ENCODE assay signal across 9 mouse cellular contexts in genomic region chr3:108536517-108537260, GRCm38 (mm10). TPM values are rescaled to one million over a fixed set of nuclear protein-coding genes. Genes with fewer than 3 reads are reported as not detected.
DNase-seq lines count a peak whose midpoint lies in the region; ATAC-seq and TF ChIP-seq lines count a peak whose summit lies in the region.
"Had no signal": no experiment of that assay in that cellular context is flagged by ENCODE, and none has a peak within 500 bp of the region (broad histone marks: within the 10 kb centered on the region; RNA-seq: fewer than 3 reads in every experiment).

Gene 5330417C22Rik, minus strand, starts transcription at chr3:108536536.

- H3K9me3 ChIP-seq in heart, postnatal 0 days (replicated peaks; ENCODE audit: control insufficient read depth, low read length) = no peaks in the 10 kb centered on the region
- no peaks in the 10 kb centered on the region for H3K9me3 ChIP-seq in liver, embryonic 15.5 days (replicated peaks)
- H3K9me3 ChIP-seq in neural tube, embryonic 11.5 days (ENCODE audit: control insufficient read depth, low read length) = no peaks in the 10 kb centered on the region

- H3K27ac ChIP-seq in heart, postnatal 0 days (ENCODE audit: low read depth) = no peak within 1 kb of the TSS
- H3K27ac ChIP-seq in liver, embryonic 15.5 days (replicated peaks) = no peak within 1 kb of the TSS
- no peak within 1 kb of the TSS for H3K27ac ChIP-seq in neural tube, embryonic 11.5 days (ENCODE audit: low read depth, low read length)

- WGBS in heart, postnatal 0 days = 1% methylated on average over 35 of the region's 35 CpGs
- 2% methylated on average over 35 of the region's 35 CpGs for WGBS in liver, embryonic 15.5 days (ENCODE audit: insufficient replicate concordance)
- WGBS in neural tube, embryonic 11.5 days = 2% methylated on average over 30 of the region's 35 CpGs

- no peak for TF ChIP-seq EP300 in heart, postnatal 0 days (IDR thresholded peaks at IDR 0.05; ENCODE audit: low read depth)

- peak; percentile 70 for DNase-seq in 416B (ENCODE audit: low read depth)
- peak; percentile 39 for DNase-seq in embryo, embryonic 9.5 days (ENCODE audit: extremely low spot score)
- DNase-seq in heart, postnatal 0 days (ENCODE audit: low spot score) = no peak
- DNase-seq in kidney, postnatal 4 days = peak; percentile 32 to 58
- peak; percentile 68 for DNase-seq in neural tube, embryonic 11.5 days (ENCODE audit: low spot score)
- peak; percentile 46 for DNase-seq in thymus, postnatal 0 days (ENCODE audit: low spot score)

- no peak for TF ChIP-seq CTCF in heart, postnatal 0 days (IDR thresholded peaks at IDR 0.05; ENCODE audit: low read depth)

- peak; percentile 95 for ATAC-seq in activated CD4-positive, CD25-positive, alpha-beta regulatory T cell, adult 4 months
- ATAC-seq in heart, postnatal 0 days (ENCODE audit: insufficient read depth, low read depth) = peak; percentile 37; the same call in 1 of the 2 replicates
- no peak for ATAC-seq in liver, embryonic 15.5 days (ENCODE audit: insufficient read depth)
- ATAC-seq in neural tube, embryonic 11.5 days (ENCODE audit: insufficient read depth, low FRiP score, low TSS enrichment) = peak; percentile 80

- peaks cover 15% of the 10 kb centered on the region for H3K4me1 ChIP-seq in heart, postnatal 0 days (ENCODE audit: control insufficient read depth, insufficient read depth)
- peaks cover 17% of the 10 kb centered on the region for H3K4me1 ChIP-seq in liver, embryonic 15.5 days (replicated peaks)
- no peaks in the 10 kb centered on the region for H3K4me1 ChIP-seq in neural tube, embryonic 11.5 days (ENCODE audit: control insufficient read depth, insufficient read depth, low read length)

- peaks cover 11% of the 10 kb centered on the region; the same call in 1 of the 2 replicates for H3K27me3 ChIP-seq in heart, postnatal 0 days (ENCODE audit: control insufficient read depth, insufficient read depth, low read length)
- peaks cover 67% of the 10 kb centered on the region for H3K27me3 ChIP-seq in liver, embryonic 15.5 days
- H3K27me3 ChIP-seq in neural tube, embryonic 11.5 days (ENCODE audit: control insufficient read depth, insufficient read depth, low read length) = peaks cover 11% of the 10 kb centered on the region

- H3K4me3 ChIP-seq in heart, postnatal 0 days (ENCODE audit: low read depth, low read length) = peak within 1 kb of the TSS; percentile 38
- peak within 1 kb of the TSS; percentile 21 for H3K4me3 ChIP-seq in liver, embryonic 15.5 days (replicated peaks)
- H3K4me3 ChIP-seq in neural tube, embryonic 11.5 days (ENCODE audit: low read depth, low read length) = peak within 1 kb of the TSS; percentile 41
- H3K4me3 ChIP-seq: erythroblast, embryonic 14.5 days had no signal

- H3K9ac ChIP-seq in heart, postnatal 0 days (replicated peaks; ENCODE audit: low read depth, low read length) = no peak within 1 kb of the TSS
- H3K9ac ChIP-seq in liver, embryonic 15.5 days = no peak within 1 kb of the TSS
- peak within 1 kb of the TSS; percentile 52 for H3K9ac ChIP-seq in neural tube, embryonic 11.5 days (ENCODE audit: low read length)

- no peaks in the 10 kb centered on the region for H3K36me3 ChIP-seq in heart, postnatal 0 days (replicated peaks; ENCODE audit: control insufficient read depth, insufficient read depth, low read length)
- H3K36me3 ChIP-seq in liver, embryonic 15.5 days (replicated peaks) = no peaks in the 10 kb centered on the region
- no peaks in the 10 kb centered on the region for H3K36me3 ChIP-seq in neural tube, embryonic 11.5 days (ENCODE audit: control insufficient read depth, insufficient read depth, low read length)

- H3K4me2 ChIP-seq in heart, postnatal 0 days (ENCODE audit: low read depth, low read length) = peak within 1 kb of the TSS; percentile 53
- H3K4me2 ChIP-seq in liver, embryonic 15.5 days = peak within 1 kb of the TSS; percentile 46
- H3K4me2 ChIP-seq in neural tube, embryonic 11.5 days (ENCODE audit: low read depth) = peak within 1 kb of the TSS; percentile 86

RNA-seq across cellular contexts. Expression of gene 5330417C22Rik, which starts in this region (rescaled TPM):
- 1 to 10 TPM; 1.2 to 1.4 TPM for polyA plus RNA-seq in activated CD4-positive, CD25-positive, alpha-beta regulatory T cell, adult 4 months (2017; shearing (Covaris generic))
- 0.04 and 0.62 TPM in 2 replicates for total RNA-seq in heart, postnatal 0 days (2014; rRNA removed; ENCODE audit: low replicate concordance)
- polyA plus RNA-seq in heart, postnatal 0 days (2015; fragmentation: Nextera tagmentation; extraction: Ambion mirVana) = 0.34 and 1.6 TPM in 2 replicates
- polyA plus RNA-seq in liver, embryonic 15.5 days (2015; fragmentation: Nextera tagmentation; extraction: Ambion mirVana) = 0.26 and 0.71 TPM in 2 replicates
- 1.4 and 1.8 TPM in 2 replicates for polyA plus RNA-seq in neural tube, embryonic 11.5 days (2014; fragmentation: Nextera tagmentation; extraction: Ambion mirVana)
- polyA plus RNA-seq in thymus, postnatal 0 days (2015; fragmentation: Nextera tagmentation; extraction: Ambion mirVana) = 1.0 and 1.2 TPM in 2 replicates
